Mouse (Mus musculus): Measurements from ENCODE around the gene Asap2.

Asap2 gene

DNA sequence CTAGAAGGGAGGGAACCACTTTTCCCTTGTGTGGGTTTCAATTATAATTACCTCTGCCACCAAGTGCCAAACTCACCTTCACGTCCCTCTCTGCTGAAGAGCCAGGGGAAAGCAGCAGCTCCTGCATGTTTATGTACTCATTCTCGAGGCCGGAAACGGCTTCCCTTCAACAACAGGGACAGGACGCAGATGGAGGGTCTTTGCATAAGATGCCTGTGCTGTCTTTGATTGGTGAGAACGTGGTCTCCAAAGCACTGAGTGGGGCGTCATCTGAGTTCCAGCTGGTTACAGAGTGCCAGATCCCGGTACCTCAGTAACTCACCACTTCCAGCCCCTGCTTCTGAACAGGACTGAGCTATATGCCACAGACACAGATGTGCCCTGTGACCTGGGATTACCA is 174.0 kb downstream of the Asap2 start:
- no peak for TF ChIP-seq GATA4 (IDR thresholded peaks at IDR 0.05; ENCODE audit: insufficient replicate concordance, low read length)

GRCm38 (mm10) chr12:21165157-21165556 is 174.9 kb downstream of the Asap2 start:
- no peak for TF ChIP-seq GATA4 (IDR thresholded peaks at IDR 0.05; ENCODE audit: insufficient replicate concordance, low read length)

GRCm38 (mm10) chr12:21165891-21166342 is 175.7 kb downstream of the Asap2 start:
- no peak for TF ChIP-seq GATA4 (IDR thresholded peaks at IDR 0.05; ENCODE audit: insufficient replicate concordance, low read length)

DNA sequence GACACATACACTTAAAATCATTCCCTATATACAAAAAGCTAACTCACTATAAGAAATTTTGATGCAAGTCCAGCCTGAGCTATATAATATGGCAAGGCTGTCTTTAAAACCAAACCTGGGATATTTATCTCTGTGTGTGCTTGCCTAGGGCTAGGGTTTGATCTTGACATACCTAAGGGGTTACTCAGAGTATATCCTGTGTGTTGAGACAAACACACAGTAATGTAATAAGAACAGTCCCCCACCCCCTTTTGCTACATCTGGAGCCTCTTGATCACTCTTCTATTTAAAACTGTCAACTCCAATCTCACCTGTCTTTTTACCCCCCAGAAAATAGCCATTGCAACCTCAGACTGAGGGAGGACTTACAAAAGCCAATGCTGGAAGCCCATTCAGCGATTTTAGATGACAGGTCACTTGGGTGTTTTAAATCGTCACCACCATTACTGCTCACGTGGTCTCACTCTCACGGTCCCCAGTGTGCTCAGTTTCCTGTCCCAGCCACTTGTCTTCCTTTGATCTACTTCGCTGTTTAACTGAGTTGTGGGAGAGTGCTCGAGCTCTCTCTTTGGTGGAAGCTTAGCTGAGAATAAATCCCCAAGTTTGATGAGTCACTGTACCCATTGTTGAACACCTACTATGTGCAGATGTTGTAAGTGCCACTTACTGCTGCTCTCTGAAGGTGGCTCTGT is 176.8 kb downstream of the Asap2 start:
- TF ChIP-seq GATA4 (IDR thresholded peaks at IDR 0.05; ENCODE audit: insufficient replicate concordance, low read length) = no peak

DNA sequence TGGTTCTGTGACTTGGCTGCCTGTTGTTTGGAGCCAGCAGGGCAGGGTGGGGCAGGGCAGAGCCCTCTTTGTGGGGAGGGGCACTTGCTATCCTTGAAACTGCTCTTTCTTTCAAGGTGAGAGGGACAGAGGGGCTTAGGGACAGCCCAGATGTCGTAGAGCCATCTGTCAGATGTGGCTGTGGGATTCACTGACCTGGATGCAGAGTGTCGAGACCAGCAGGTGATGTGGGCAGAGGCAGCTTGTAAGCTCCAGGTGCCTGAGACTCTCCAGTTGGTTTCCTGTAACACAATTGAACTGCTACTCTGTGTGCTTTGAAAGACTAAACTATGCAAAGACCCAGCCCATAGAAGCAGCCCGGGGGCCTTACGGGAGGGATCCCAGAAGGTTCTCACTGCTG is 177.5 kb downstream of the Asap2 start:
- TF ChIP-seq GATA4 (IDR thresholded peaks at IDR 0.05; ENCODE audit: insufficient replicate concordance, low read length) = no peak

DNA sequence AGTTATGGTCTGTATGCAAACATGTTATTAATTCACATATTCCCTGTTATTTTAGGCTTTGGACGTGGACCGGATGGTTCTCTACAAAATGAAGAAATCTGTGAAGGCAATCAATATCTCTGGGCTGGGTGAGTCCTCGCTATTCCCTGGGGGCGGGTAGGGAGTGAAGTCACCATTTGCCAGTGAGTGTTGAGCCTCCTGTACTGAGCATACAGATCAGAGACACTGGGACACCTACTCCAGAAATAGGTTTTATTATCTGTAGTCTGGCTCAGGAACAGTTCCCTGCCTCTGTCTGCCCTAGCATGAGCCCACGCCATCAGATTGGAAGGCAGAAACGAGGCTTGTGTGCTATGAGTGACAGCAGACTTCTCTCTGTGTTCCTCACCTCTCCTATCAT is 177.9 kb downstream of the Asap2 start:
- no peak for TF ChIP-seq GATA4 (IDR thresholded peaks at IDR 0.05; ENCODE audit: insufficient replicate concordance, low read length)

DNA sequence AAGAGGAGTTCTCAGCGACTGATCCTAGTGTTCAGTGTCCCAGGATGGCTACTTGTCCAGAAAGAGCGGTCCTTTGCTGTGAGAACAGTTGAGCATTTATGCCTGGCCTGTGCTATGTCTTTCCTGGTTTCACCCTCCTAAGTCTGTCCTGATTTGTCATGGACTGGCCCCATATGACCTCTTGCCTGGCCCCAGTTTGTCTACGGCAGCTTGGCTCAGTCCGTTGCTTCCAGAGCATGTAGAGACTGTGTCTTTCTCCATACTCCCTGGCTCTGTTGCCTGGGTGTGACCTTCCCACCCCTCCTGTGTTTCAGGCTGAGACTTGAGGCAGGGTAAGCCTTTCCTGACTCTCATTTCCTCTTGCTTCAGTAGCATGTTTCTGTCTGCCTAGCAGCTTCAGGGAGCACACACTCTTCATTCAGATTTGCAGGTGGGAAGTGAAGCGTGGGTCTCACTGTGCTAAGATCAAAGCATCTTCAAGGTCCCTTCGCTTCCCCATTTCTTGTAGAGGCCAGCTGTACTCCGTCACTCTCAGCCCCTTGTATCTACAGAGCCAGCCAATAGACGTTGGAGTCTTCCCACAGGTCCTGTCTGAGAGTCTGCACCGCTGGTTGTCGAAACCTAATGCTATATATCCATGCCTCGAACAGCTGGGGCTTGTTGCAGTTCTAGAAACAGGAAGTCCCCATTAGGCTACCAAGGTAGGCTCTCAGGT is 181.7 kb downstream of the Asap2 start:
- TF ChIP-seq GATA4 (IDR thresholded peaks at IDR 0.05; ENCODE audit: insufficient replicate concordance, low read length) = no peak

GRCm38 (mm10) chr12:21173847-21174412 is 183.7 kb downstream of the Asap2 start:
- no peak for TF ChIP-seq GATA4 (IDR thresholded peaks at IDR 0.05; ENCODE audit: insufficient replicate concordance, low read length)

DNA sequence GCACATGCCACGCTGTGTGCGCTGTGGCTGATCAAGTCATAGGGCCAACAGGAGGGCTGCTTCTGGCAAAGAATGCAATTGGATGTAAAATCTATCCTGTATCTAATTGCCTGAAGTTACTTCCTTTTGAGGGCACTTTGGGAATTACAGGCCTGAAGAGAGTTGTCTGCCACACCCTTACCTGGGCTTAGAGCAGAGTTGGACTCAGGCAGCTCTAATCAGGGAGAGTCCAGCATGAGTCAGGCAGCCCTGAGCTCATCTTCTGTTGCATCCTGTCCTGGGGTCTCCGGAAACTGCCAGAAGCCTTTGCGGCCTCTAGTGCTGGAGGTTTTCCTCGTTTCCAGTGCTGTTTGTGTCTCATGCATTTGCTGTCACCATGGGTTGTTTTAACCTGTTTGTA is 186.1 kb downstream of the Asap2 start:
- TF ChIP-seq GATA4 (IDR thresholded peaks at IDR 0.05; ENCODE audit: insufficient replicate concordance, low read length) = no peak

DNA sequence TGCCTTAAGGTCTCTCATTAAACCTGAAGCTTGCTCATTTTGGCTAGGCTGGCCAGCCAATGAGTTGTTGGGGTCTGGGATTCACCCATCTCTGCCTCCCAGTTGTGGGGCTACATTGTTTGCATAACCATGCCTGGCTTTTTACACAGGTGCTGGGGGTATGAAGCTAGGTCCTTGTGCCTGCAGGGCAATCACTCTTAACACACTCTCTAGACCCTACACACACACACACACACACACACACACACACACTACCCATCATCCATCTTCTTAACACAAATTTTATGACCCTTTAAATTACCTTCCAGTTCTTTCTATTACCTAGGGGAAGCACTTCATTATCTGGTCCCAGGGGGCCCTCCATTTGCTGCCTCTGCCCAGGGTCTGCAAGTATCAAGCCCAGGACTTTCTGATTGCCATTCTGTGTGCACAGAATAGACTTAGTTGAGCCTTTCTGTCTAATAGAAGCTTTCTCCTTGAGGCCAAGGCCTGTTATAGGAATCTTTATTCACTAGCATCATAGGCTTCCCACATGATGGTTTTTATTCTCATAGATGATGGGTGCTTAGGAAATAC is 187.0 kb downstream of the Asap2 start:
- no peak for TF ChIP-seq GATA4 (IDR thresholded peaks at IDR 0.05; ENCODE audit: insufficient replicate concordance, low read length)

- no peak for TF ChIP-seq GATA4 (IDR thresholded peaks at IDR 0.05; ENCODE audit: insufficient replicate concordance, low read length)
Observed at GRCm38 (mm10) chr12:21180091-21180490, 189.8 kb downstream of the Asap2 start.

- no peak for TF ChIP-seq GATA4 (IDR thresholded peaks at IDR 0.05; ENCODE audit: insufficient replicate concordance, low read length)
Observed at GRCm38 (mm10) chr12:21182786-21183185, 192.5 kb downstream of the Asap2 start.

- TF ChIP-seq GATA4 (IDR thresholded peaks at IDR 0.05; ENCODE audit: insufficient replicate concordance, low read length) = no peak
Observed at GRCm38 (mm10) chr12:21183321-21183720, 193.1 kb downstream of the Asap2 start.

GRCm38 (mm10) chr12:21186145-21186544 is 195.9 kb downstream of the Asap2 start:
- TF ChIP-seq GATA4 (IDR thresholded peaks at IDR 0.05; ENCODE audit: insufficient replicate concordance, low read length) = no peak

DNA sequence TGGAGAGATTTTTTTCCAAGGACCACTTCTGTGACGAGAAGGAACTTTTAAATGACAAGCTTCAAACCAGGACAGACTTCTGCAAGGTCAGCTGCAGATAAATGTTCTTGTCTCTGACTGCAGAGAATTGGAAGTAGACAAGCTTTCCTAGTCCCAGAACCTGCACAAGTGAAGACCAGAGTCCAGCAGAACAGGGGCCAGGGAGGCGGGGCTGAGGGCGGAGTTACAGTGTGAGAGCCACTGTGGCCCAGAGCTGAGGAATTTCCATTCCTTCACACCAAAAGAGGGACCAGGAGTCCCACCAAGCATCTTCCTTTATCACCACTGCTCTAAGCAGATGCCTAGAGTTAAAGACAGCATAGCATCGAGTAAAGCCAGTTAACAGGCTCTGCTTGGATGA is 198.6 kb downstream of the Asap2 start:
- TF ChIP-seq GATA4 (IDR thresholded peaks at IDR 0.05; ENCODE audit: insufficient replicate concordance, low read length) = no peak

- TF ChIP-seq GATA4 (IDR thresholded peaks at IDR 0.05; ENCODE audit: insufficient replicate concordance, low read length) = no peak
Observed at GRCm38 (mm10) chr12:21191546-21191945, 201.3 kb downstream of the Asap2 start.

Data from liver, adult (tissue).